Mouse (Mus musculus): Measurements from ENCODE around the gene Grid2.

GRCm38 (mm10) chr6:63342438-63343004 lies 86.8 kb downstream of the Grid2 start:
- TF ChIP-seq GATA1 (IDR thresholded peaks at IDR 0.05; ENCODE audit: borderline replicate concordance, low read length): no peak
- TF ChIP-seq FLI1 (IDR thresholded peaks at IDR 0.05; ENCODE audit: low read length): no peak

Measured in megakaryocyte, embryonic 14.5 days (primary cell).